Mouse (Mus musculus): ENCODE results near the gene Sgpp2. TPM values are rescaled to one million over a fixed set of nuclear protein-coding genes. Genes with fewer than 3 reads are reported as not detected.

Sgpp2 gene
- total RNA-seq (2021): 1 to 10 TPM in 1 of 2 experiments, under 1 TPM in 1; 0.82 to 1.1 TPM
- long read RNA-seq, experiment 1, partial matches to known transcripts: 0 of 1 reads
- long read RNA-seq, experiment 1, other reads (novel, unspliced or antisense): 1 of 1 reads
- long read RNA-seq, experiment 2: 0 reads

DNA sequence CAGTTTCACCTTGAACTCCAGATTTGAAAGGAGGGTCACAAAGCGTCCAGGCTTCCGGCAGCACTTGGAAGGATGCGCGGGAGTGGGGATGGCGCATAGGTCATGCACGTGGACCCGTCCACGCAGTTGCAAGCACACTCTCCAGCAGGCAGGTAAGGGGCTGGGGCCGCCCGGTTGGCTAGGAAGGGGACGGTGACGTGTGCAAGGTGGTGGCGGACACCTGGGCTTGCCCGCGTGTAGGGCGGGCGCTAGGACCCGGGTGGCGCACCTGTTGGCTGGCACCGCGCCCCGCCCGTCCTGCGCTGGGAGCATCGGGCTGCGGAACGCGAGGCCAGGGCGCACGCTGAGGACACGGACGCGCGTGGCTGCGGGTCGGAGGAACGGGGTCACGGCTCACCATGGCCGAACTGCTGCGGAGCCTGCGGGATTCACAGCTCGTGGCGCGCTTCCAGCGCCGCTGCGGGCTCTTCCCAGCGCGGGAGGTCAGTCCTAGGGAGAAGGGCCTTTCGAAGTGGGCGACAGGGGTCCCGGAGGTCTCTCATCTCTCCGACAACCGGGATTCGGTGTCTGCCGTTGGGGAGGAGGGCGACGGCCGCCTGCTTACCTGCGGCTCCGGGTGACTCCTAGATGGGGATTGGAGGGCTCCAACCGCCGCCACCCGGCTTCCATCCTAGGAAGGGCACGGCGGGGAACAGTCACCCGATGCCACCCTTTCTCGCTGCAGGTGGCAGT, at the start of gene Sgpp2:
Gene Sgpp2, plus strand, starts transcription at position 325 of the 732 bp plus-strand sequence.
- peak; percentile 21 to 56 for DNase-seq

DNA sequence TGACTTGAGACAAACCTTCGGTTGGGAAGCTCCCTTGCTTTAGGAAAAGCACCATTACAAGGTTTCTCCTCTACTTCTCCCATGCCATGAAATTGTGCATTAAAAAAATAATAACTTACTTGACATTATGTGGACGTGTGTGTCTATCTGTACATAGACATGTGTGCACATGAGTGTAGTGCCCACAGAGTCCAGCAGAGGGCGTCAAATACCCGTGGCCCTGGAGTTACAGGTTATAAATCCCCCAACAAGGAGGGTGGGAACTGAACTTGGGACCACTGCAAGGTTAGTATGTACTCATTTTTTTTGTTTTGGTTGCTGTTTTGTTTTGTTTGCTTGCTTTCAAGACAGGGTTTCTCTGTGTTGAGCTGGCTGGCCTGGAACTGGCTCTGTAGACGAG, 42.6 kb upstream of the Sgpp2 start:
- DNase-seq: no peak

DNA sequence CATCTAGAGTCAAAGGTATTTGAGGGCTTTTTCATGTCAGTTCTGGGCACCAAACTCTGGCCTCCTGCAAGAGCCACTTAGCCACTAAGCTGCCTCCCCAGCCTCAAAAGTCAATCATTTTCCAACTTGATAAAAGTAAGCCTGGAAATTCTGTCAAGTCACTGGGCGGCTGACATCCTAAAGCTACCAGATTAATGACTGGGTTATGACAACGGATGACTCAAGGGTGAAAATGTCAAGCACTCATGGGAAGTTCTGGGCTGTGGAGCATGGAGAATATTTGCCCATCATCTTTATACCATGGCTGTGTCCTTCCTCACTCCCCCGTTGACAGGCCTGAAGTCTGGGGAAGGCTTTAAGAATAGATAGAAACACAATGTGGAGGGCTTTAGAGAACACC, 37.2 kb upstream of the Sgpp2 start:
- DNase-seq: peak; percentile 2 to 13

DNA sequence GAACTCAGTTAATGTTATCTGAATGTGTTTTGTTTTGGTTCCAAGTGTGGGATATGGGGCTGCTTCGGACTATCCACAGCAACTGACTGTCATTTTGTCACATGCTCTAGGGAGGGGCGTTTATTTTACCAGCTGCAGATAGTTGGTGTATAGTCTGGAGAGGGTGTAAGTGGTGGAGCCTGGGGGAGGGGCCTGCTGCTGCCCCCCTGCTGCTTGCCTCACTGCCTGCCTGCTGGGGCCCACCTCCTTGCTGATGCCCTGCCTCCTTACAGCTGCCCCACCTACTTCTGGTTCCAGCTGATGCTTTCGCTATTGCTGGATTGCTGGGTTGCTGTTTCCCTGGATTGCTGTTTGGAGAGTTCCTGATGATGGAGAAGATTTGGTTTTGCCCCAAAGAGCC, 31.0 kb upstream of the Sgpp2 start:
- DNase-seq: no peak

DNA sequence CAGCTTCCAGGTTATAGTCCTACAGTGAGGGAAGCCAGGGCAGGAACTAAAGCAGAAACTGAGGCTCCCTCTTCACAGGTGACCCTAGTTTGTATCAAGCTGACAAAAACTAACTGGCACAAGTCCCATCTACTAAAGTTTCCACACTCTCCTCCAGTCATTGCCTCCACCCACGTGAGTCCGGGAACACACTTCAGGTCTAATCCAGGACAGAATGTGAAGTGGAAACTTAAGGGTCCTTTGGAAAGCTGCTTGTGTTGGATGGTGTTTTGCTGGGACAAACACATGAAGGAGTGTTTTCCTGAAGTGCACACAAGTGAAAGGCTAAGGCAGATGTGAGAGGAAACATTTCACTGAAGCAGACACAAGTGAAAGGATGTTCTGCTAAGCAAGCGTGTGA, 17.7 kb upstream of the Sgpp2 start:
- no peak for DNase-seq

DNA sequence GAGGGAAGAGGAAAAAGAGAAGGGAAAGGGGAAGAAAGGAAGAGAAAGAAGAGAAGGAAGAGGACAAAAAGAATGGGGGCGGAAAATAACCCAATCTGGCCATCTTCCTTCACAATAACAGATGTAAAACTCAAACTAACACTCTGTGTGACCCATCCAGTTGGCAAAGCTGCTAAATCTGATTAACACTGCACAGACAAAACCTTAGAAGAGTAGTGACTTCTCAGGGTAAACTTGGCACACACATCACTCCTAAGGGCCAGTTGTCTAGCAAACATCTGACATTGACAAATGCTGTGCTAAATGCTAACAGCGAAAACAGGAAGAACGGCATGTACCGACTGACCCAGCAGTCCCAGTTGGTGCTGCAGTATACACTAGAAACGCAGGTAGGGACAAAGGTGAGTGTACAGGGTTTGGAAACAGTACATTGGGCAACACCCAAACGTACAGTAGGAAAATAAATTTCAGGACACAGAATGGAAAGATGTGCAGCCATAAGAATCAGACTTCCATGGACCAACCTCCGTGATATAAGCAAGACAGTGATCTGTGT, 10.4 kb upstream of the Sgpp2 start:
- no peak for DNase-seq

DNA sequence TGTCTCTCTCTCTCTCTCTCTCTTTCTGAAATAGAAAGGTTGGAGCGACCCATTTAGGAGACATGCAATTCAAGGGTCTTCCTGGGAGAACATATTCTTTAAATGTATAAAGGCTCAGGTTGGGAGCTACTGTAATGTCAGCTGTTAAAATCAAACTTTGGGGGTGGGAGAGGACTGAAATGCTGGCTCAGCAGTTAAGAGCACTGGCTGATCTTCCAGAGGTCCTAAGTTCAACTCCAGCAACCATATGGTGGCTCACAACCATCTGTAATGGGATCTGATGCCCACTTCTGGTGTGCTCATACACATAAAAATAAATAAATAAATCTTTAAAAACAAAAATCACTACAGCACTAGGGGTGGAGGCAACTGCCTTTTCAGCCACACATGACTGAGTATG, 1.5 kb upstream of the Sgpp2 start:
- DNase-seq: no peak

DNA sequence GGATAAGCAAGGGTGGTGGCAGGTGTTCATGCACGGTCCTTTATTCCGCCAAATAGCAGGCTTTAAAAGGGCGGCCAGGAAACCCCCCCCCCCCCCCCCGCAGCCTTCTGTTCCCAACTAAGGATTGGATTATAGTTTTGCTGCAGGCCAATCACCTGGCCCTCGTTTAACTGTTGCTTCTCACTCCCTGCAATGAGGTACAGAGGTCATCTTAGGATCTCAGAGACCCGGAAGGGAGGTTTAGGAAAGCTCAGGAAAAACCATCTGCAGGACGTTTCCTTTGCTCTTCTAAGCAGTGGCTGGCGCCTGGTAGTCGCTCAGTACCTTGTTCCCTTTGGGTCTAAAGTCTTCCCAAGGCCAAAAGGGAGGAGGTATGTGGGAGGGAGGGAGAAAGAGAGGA, 865 bp upstream of the Sgpp2 start:
- DNase-seq: no peak

DNA sequence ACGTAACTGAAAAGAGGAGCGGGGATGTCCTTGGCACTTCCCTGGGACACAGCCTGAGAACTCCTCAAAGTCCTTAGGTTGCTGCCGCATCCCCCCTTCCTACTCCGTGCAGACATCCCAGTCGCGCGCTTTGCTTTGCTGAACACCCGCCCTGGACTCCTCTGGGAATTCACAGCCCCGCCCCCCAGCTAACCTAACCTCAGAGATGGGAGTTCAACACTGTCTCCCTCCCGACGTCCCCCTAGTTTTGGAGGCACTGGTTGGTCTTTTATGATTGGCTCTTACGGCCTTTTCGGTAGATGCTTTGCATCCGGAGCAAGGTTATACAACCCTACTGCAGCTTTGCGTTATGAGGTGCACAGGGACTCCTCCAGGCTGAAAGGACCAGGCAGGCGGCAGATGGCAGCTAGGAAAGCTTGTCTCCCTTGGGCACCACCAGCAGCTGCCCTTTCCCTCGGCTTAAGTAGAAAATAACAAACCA, 756 bp downstream of the Sgpp2 start:
- peak; percentile 15 to 42 for DNase-seq

DNA sequence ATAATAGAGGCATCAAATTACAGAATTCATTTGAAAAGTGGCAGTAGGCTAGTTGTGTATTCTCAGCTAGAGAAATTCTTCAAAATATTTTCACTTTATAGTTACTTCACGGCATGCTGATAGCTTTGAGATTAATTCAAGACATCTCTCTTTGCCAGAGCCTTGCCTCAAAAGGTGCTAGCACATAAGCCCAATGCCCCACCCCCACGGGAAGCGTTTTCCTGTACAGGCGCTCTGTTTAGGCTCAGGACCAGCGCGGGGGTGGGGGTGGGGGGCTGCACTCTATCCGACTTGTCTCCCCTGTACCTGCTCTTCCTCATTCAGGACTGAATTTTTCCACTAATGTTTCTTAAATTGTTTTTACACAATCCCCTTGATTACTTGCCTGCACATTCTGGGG, 1.3 kb downstream of the Sgpp2 start:
- no peak for DNase-seq

DNA sequence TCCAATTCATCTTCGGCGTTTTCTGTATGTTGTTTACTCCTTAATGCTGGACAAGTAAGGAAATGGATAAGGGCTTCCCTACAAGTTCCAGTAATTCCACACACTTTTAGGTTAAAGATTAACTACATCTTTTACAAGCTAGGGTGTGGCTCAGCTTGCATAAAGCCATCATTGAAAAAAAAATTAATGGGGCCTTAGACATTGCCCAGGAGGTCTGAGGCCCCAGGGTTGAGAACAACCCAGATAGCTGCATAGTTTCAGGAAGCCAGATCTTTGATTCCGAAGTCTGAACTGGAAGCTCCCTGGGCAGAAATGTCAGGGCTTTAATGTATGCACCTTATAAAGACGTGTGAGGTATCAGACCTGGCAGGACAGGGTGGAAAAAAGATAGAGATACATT, 2.8 kb downstream of the Sgpp2 start:
- no peak for DNase-seq

DNA sequence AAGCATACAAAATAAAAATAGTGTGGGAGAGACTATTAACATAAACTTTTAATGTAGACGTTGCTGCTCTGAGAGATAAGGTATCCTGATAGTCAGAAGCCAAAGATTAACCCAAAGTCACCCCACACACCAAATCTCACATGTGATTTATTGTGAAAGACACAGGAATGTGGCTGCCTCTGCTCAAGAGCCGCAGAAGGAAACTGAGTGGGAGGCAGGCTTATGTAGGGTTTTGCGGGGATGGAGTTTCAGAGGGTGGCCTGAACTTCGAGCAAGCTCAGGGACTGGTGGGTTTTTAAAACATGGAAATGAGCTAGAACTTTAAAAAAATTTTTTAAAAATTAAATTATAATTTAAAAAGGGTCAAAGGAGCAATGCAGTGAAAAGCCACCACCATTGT, 3.8 kb downstream of the Sgpp2 start:
- DNase-seq: no peak

DNA sequence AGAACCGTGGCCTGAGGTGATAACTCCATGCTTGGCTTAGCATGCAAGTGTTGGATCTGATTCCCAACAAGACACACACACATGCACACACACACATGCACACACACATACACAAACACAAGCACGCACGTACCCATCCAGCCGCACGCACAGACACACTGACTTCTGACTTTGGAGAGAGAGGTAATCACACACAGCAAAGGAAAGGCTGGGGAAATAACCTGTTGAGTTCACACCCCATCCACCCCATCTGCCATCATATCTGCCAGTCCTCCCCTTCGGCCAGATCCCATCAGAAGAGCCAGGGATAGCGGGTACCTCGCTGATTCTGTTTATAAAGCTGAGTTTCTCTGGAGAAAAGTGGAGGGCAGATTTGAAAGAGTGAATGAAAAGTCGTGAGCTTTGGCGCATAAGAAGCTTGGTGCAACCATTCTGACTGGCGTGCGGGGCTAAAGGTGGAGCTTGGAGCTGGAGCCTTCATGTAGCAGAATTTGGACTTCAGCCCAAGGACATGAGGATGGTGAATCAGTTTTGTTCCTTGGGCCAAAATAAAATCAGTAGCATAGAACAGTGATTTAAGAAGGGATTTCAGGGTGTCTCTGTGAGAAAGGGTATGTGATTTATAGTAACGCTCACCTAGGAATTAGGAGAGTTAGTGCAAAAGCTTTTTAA, 8.1 kb downstream of the Sgpp2 start:
- DNase-seq: peak; percentile 75 to 79

DNA sequence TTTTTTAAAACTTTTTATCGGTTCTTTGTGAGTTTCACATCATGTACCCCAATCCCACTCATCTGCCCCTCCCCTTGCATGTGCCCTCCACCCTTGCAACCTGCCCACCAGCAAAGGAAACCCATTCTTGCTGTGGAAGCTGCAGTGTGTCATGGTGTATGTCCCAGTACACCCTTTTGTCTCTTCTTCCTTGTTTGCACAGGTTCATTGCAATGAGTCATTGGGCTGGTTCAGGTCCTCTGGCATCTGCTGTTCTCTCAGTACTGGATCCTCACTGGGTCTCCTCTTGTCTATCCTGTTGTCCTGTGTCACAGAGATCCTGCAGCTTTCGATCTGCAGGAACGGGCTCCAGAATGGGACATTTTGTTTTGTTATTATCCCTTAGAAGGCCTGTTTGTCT, 10.1 kb downstream of the Sgpp2 start:
- no peak for DNase-seq

DNA sequence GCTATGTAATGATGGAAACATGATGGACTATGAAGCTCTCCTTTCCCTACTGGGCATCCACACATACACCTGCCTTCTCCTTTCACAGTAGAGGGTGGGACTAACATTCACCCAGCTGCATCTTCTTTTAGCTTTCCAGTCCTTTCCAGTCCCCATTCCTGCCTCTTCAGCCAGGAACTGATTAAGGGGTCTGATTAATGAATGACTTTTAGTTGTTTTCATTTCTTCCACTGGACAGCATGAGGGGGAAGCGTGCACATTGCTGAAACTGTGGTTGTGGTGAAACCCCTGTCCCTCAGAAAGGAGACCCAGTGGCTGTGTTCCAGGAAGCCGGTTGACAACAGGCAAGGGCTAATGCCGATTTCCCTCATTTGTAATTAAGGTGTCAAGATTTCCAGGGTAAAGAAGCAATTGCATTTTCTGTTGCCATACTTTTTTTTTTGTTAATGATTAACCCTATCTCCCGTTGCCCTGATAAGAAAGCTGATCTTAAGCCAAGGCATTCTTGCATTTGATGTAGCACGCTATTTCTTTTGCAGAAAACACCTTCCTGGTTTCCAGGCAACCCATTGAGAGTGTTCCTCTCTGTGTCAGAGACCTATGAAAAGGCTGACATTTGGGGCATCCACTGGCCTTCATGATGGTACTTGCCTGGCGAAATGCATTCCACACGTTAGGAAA, 12.1 kb downstream of the Sgpp2 start:
- no peak for DNase-seq

DNA sequence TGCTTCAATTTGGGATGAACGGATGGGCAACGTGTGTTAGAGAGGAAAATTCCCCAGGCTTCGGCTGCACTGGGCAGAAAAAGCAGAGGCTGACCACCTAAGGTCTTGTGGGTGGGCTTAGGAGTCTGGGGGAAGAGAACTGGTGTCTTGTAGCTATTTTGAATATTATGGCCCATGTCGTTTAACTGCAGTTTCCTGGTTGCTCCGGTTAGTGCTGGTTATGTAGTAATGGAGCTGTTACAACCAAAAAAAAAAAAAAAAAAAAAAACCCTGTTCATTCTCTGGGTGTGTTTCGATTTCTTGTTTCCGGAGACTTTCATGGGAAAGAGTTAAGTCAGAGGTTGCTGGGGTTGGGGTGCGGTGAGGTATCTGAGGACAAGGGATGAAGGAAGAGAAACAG, 12.7 kb downstream of the Sgpp2 start:
- no peak for DNase-seq

DNA sequence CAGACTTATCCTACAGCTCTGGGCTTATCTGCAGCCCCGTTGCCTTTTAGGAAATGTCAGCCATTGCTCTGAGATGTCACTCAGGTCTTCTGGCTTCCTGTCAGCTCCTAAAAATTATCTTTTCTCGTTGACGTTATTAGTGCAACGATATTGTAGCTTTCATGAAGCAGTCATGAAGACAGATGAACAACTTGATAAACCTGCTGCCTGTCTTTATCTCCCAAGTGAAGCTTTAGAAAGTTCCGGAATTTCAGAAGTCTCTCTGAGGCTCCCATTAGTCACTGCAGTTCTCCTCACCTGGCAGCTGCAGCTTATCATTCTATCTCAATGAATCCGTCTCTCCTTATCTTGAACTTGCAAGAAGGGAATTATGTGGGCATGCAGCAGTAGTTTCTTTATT, 13.9 kb downstream of the Sgpp2 start:
- DNase-seq: no peak

DNA sequence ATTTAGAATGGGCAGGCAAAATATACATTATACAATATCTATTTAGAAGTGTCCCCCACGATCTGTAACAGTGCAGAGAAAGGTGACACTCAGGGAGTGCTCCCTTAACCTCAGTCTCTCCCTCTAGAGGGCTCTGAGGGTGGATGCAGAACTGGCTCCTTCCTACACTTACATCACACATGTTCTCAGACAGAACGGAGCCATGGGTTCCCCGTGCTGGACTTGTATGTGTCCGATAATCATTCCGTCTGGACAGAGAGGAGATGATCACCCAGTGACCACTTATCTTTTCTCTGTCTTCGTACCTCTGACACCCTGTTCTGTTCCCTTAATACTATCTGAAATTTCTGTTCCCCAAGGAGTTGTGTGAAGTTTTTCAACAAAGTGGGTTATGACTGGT, 15.7 kb downstream of the Sgpp2 start:
- no peak for DNase-seq

DNA sequence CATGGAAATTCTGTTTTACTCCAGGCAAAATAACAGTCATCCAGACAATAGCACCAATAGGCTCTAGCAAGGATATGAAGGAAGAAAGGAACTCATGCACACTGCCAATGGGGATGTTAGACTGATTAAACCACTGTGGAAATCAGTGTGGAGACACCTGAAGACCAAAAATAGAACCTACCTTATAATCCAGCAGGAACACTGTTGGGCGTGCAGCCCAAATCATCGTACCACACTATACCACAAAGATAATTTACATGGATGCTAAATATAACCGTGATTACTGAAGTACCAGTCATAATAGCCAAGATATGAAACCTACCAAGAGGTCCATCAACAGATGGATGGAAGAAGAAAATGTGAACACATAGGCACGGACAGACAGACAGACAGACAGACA, 18.5 kb downstream of the Sgpp2 start:
- DNase-seq: no peak

DNA sequence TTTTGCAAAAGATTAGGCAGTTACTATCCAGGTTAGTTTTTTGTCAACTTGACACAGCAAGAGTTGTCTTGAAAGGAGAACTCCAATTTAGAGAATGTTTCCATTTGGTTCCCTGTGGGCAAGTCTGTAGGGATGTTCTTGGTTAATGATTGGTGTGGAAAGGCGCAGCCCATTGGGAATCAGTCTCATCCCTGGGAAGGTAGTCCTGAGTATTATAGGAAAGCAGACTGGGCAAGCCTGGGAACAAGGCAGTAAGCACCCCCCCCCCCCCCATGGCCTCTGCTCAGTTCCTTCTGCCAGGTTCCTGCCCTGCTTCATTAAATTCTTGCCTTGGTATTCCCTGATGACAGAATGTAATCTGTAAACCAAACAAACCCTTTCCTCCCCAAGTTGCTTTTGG, 19.7 kb downstream of the Sgpp2 start:
- DNase-seq: no peak

DNA sequence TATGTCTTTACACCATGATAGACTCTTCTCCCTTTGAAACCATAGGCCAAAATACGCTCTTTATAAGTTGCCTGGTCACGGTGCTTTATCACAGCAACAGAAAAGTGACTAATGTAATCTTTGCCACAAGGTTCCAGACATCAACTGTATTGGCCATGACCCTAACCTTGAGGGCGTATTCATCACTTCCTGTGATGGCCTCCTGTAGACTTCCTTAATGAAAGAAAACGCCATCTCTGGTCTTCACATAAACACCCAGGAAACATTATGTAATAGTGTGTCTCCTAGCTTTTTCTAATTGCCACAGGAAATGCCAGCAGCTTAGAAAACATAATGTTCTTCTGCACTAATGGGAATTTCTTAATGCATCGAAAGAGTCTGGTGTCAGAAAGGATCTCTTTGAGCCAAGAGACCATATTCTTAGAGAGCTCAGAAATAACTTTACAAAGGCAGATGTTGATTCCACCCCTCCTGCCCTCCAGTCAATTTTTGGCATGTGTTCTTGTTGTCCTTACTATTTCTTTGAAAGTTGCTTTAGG, 20.5 kb downstream of the Sgpp2 start:
- DNase-seq: no peak

DNA sequence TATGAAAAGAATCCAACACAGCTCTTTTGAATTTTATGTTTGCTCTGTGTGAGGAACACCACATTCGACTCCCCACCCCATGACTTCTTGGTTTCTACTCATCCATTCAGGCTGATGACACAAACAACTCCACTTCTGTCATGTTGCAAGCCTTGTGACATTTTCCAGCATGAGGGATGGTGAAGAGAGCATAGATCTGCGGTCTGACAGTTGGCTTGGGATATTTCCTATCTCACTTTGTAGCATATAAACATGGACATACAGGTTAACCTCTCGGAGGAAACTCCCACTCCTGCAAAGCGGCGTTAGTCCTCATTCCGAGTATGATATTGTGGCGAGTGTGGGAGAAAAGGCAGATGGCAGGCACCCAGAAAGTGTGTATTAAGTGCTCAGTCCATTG, 27.6 kb downstream of the Sgpp2 start:
- DNase-seq: no peak

DNA sequence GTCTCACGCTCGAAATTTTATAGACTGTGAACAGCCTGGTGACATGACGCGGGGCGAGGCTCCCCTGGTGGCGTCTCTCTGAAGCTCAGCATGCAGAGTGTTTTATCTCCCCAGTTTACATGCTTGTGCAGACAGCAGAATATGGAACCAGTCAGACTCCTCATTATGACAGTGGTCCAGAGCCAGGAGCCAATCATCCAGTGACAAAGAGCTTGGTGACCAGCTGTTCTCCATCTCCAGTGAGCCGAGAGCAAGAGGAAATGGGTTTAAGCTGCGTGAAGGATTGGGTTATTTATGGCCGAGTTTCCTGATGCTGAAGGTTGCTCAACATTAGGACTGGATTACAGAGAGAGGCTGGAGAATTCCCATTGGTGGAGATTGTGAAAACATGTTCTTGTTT, 28.1 kb downstream of the Sgpp2 start:
- no peak for DNase-seq
